Mouse (Mus musculus): ENCODE measurements around the gene Acnat1. TPM values are rescaled to one million over a fixed set of nuclear protein-coding genes. Genes with fewer than 3 reads are reported as not detected.
"Not testable (repeated sequence)": the region's sequence is repeated elsewhere in the genome, so short reads cannot be mapped to it uniquely, and the experiment has no call there.

Acnat1 gene
- total and polyA plus RNA-seq, 3 experiments: not detected

DNA sequence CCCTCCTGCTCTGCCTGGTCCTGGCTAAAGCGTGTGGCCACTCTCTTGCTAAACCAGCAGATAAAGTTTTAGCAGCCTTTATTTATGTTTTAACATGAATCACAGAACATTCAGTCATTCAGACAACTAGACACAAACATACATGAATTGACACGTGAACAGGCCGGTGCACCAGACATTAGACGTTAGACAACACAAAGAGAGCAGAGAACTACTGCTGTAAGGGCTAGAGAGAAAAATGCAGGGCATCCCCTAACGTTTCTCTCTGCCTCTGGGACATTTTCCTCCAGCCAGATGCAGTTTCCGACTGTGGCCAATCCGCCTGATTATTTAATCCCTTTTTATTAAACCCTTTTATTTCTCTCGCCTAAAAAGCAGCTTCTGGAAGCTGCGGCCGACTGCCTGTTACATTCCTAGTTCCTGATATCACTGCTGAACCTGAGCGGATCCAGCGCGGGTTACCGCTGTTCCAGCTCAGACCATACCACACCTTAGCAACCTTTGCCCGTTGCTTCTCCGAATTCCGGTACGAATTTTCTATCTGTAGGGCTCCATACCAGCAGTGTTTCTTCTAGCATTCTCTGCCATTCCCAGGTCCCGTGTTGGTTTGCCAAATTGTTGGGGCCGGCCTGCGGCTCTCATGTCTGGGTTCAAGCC, 6.5 kb upstream of the Acnat1 start:
- H3K4me1 ChIP-seq (ENCODE audit: control insufficient read depth in 1 of 2, insufficient read depth in 2 of 2): no peaks in the 10 kb centered on the region
- dilution Hi-C loops (cut with MboI; ENCODE audit: extremely low pct_ligation_motif_present, extremely low pct_unique_long_range_greater_than_20kb, low sequenced_read_pairs): no loop called here
- no peak for TF ChIP-seq POLR2A (IDR thresholded peaks at IDR 0.05; ENCODE audit: low read depth, low read length)
- no peak for TF ChIP-seq MAX (IDR thresholded peaks at IDR 0.05; ENCODE audit: low read length)
- no peak for TF ChIP-seq RAD21 (IDR thresholded peaks at IDR 0.05; ENCODE audit: low read depth, low read length)
- no peak for TF ChIP-seq SMC3 (IDR thresholded peaks at IDR 0.05; ENCODE audit: low read depth, low read length)
- TF ChIP-seq EP300 (IDR thresholded peaks at IDR 0.05; ENCODE audit: low read length): no peak
- TF ChIP-seq USF1 (IDR thresholded peaks at IDR 0.05; ENCODE audit: low read depth, low read length): no peak
- no peak for TF ChIP-seq MAFK (IDR thresholded peaks at IDR 0.05; ENCODE audit: insufficient replicate concordance, low read length)
- no peak for TF ChIP-seq TCF12 (IDR thresholded peaks at IDR 0.05; ENCODE audit: low read depth, low read length)
- TF ChIP-seq RCOR1 (conservative IDR thresholded peaks at IDR 0.05; ENCODE audit: low read depth, low read length): no peak
- TF ChIP-seq BHLHE40 (IDR thresholded peaks at IDR 0.05; ENCODE audit: low read depth, low read length): no peak
- no peak for TF ChIP-seq ELF1 (IDR thresholded peaks at IDR 0.05; ENCODE audit: low read depth, low read length)
- TF ChIP-seq CHD1 (IDR thresholded peaks at IDR 0.05; ENCODE audit: low read depth, low read length): no peak
- no peak for TF ChIP-seq ZMIZ1 (IDR thresholded peaks at IDR 0.05; ENCODE audit: low read depth, low read length)

DNA sequence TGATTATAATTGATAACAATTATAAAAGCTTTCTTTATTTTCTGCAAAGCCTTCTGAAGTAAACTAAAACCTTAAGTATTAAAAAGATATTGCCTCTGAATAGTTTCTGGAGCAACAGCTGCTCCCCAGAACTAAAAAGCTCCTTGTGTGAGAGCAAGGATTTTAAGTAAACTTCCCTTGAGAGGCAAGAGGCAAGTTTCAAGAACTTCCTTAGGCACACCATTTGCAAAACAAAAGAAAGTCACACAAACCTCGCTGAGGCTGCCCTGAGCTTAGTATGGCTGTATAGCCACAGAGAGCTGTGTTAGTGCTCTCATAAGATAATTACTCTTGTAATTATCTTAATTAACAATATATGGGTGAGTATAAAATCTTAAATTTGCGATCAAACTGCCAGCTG, 5.3 kb upstream of the Acnat1 start:
- in situ Hi-C loops (cut with MboI; ENCODE audit: low pct_ligation_motif_present, low pct_unique_long_range_greater_than_20kb, low sequenced_read_pairs); H3K4me3 ChIP-seq (replicated peaks in 1 of 3; ENCODE audit: low read depth in 2 of 3, low read length in 2 of 3, poor library complexity in 1 of 3); H3K4me2 ChIP-seq (ENCODE audit: insufficient read depth, low read depth, poor library complexity, severe bottlenecking); DNase-seq (ENCODE audit: extremely low read depth); H3K27ac ChIP-seq (ENCODE audit: insufficient read depth, low read depth); H3K27me3 ChIP-seq (replicated peaks); H3K4me1 ChIP-seq (ENCODE audit: control insufficient read depth in 1 of 2, insufficient read depth in 2 of 2); H3K9me3 ChIP-seq (replicated peaks; ENCODE audit: low read length); dilution Hi-C loops (cut with MboI; ENCODE audit: extremely low pct_ligation_motif_present, extremely low pct_unique_long_range_greater_than_20kb, low sequenced_read_pairs); H3K79me2 ChIP-seq (replicated peaks; ENCODE audit: control insufficient read depth, extremely low read depth, insufficient read depth, poor library complexity, severe bottlenecking); H3K9ac ChIP-seq (ENCODE audit: insufficient read depth, low read depth); H3K36me3 ChIP-seq (replicated peaks in 1 of 2; ENCODE audit: control insufficient read depth in 1 of 2, insufficient read depth in 1 of 2, low read length in 1 of 2): not testable (repeated sequence)

More for the DNA sequence above, 6.5 kb upstream of the Acnat1 start:
- H3K9me3 ChIP-seq (replicated peaks; ENCODE audit: low read length): no peaks in the 10 kb centered on the region
- no peaks in the 10 kb centered on the region for H3K27me3 ChIP-seq (replicated peaks)
- no peak overlapping the region for H3K4me3 ChIP-seq (replicated peaks in 1 of 3; ENCODE audit: low read depth in 2 of 3, low read length in 2 of 3, poor library complexity in 1 of 3)
- H3K9ac ChIP-seq (ENCODE audit: insufficient read depth, low read depth): no peak overlapping the region
- no peaks in the 10 kb centered on the region for H3K36me3 ChIP-seq (replicated peaks in 1 of 2; ENCODE audit: control insufficient read depth in 1 of 2, insufficient read depth in 1 of 2, low read length in 1 of 2)
- no peaks in the 10 kb centered on the region for H3K79me2 ChIP-seq (replicated peaks; ENCODE audit: control insufficient read depth, extremely low read depth, insufficient read depth, poor library complexity, severe bottlenecking)
- no peak for DNase-seq (ENCODE audit: extremely low read depth)
- in situ Hi-C loops (cut with MboI; ENCODE audit: low pct_ligation_motif_present, low pct_unique_long_range_greater_than_20kb, low sequenced_read_pairs): no loop called here
- H3K27ac ChIP-seq (ENCODE audit: insufficient read depth, low read depth): no peak overlapping the region
- no peak overlapping the region for H3K4me2 ChIP-seq (ENCODE audit: insufficient read depth, low read depth, poor library complexity, severe bottlenecking)

Data from CH12.LX (cell line).